Mouse (Mus musculus): ENCODE data around the gene Dlx3. TPM values are rescaled to one million over a fixed set of nuclear protein-coding genes. Genes with fewer than 3 reads are reported as not detected.

Gene Dlx3
- polyA plus RNA-seq, 1 experiment = 31.8 TPM

GRCm38 (mm10) chr11:95109000-95109399, 10.9 kb upstream of the Dlx3 start:
- no peak for TF ChIP-seq USF1 (IDR thresholded peaks at IDR 0.05; ENCODE audit: low read depth)
- no peak for TF ChIP-seq CEBPB (IDR thresholded peaks at IDR 0.05; ENCODE audit: low read depth)
- TF ChIP-seq CTCF (IDR thresholded peaks at IDR 0.05; ENCODE audit: control insufficient read depth, insufficient read depth, insufficient read length) = no peak
- no peak for TF ChIP-seq MYOG (IDR thresholded peaks at IDR 0.05; ENCODE audit: control insufficient read depth, extremely low read depth, insufficient read length)
- TF ChIP-seq FOSL1 (IDR thresholded peaks at IDR 0.05; ENCODE audit: insufficient read depth, low read length, poor library complexity, severe bottlenecking) = no peak
- TF ChIP-seq MAX (IDR thresholded peaks at IDR 0.05) = no peak
- no peak for TF ChIP-seq MYOD1 (IDR thresholded peaks at IDR 0.05; ENCODE audit: control insufficient read depth, insufficient read length, low read depth)
- Histone ChIP-seq H3K27me3 (ENCODE audit: control insufficient read depth, insufficient read depth, insufficient read length) (peaks cover under 1% of the 10 kb centered on the region), H3ac (ENCODE audit: control insufficient read depth, insufficient read length, low read depth) (no peak overlapping the region), H3K36me3 (ENCODE audit: control insufficient read depth, insufficient read depth) (no peaks in the 10 kb centered on the region), H3K4me3 (ENCODE audit: insufficient read depth, poor library complexity, severe bottlenecking) (no peak overlapping the region), H3K79me3 (ENCODE audit: low read depth) (no peaks in the 10 kb centered on the region), H3K79me2 (ENCODE audit: control insufficient read depth, insufficient read depth) (no peaks in the 10 kb centered on the region)

DNA sequence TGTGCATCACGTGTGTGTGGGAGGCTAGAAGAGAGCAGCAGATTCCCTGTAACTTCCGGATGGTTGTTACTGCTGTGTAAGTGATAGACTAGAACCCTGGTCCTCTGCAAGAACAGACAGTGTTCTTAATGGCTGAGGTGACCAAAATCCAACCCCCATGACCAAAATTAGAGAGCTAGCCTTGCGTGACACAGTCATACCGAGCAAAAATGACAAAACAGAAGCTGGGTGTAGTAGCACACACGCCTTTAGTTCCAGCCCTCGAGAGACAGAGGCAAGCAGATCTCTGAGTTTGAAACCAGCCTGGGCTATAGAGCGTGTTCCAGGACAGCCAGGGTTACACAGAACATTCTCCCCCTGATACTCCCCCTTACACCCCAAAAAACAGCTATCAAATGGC, 9.8 kb upstream of the Dlx3 start:
- H3K36me3 ChIP-seq (ENCODE audit: control insufficient read depth, insufficient read depth) = no peaks in the 10 kb centered on the region
- no peak for TF ChIP-seq CEBPB (IDR thresholded peaks at IDR 0.05; ENCODE audit: low read depth)
- TF ChIP-seq FOSL1 (IDR thresholded peaks at IDR 0.05; ENCODE audit: insufficient read depth, low read length, poor library complexity, severe bottlenecking) = no peak
- TF ChIP-seq USF1 (IDR thresholded peaks at IDR 0.05; ENCODE audit: low read depth) = no peak
- no peak for TF ChIP-seq MYOG (IDR thresholded peaks at IDR 0.05; ENCODE audit: control insufficient read depth, extremely low read depth, insufficient read length)
- TF ChIP-seq MYOD1 (IDR thresholded peaks at IDR 0.05; ENCODE audit: control insufficient read depth, insufficient read length, low read depth) = no peak
- no peak for TF ChIP-seq MAX (IDR thresholded peaks at IDR 0.05)
- no peak for TF ChIP-seq CTCF (IDR thresholded peaks at IDR 0.05; ENCODE audit: control insufficient read depth, insufficient read depth, insufficient read length)
- H3K79me3 ChIP-seq (ENCODE audit: low read depth) = no peaks in the 10 kb centered on the region
- H3K79me2 ChIP-seq (ENCODE audit: control insufficient read depth, insufficient read depth) = no peaks in the 10 kb centered on the region
- H3K4me3 ChIP-seq (ENCODE audit: insufficient read depth, poor library complexity, severe bottlenecking) = no peak overlapping the region
- no peak overlapping the region for H3ac ChIP-seq (ENCODE audit: control insufficient read depth, insufficient read length, low read depth)
- peaks cover 3% of the 10 kb centered on the region for H3K27me3 ChIP-seq (ENCODE audit: control insufficient read depth, insufficient read depth, insufficient read length)

- Histone ChIP-seq H3K4me3 (ENCODE audit: insufficient read depth, poor library complexity, severe bottlenecking) (no peak overlapping the region), H3K79me3 (ENCODE audit: low read depth) (peaks cover 14% of the 10 kb centered on the region), H3K79me2 (ENCODE audit: control insufficient read depth, insufficient read depth) (peaks cover 25% of the 10 kb centered on the region), H3ac (ENCODE audit: control insufficient read depth, insufficient read length, low read depth) (peak overlapping the region; percentile 15), H3K27me3 (ENCODE audit: control insufficient read depth, insufficient read depth, insufficient read length) (peaks cover 3% of the 10 kb centered on the region), H3K36me3 (ENCODE audit: control insufficient read depth, insufficient read depth) (peaks cover 4% of the 10 kb centered on the region)
- peak; percentile 73 for TF ChIP-seq CTCF (IDR thresholded peaks at IDR 0.05; ENCODE audit: control insufficient read depth, insufficient read depth, insufficient read length)
- no peak for TF ChIP-seq CEBPB (IDR thresholded peaks at IDR 0.05; ENCODE audit: low read depth)
These were observed 2.9 kb upstream of the Dlx3 start for GRCm38 (mm10) chr11:95117030-95117429.

- Histone ChIP-seq H3K79me3 (ENCODE audit: low read depth) (peaks cover 25% of the 10 kb centered on the region), H3K36me3 (ENCODE audit: control insufficient read depth, insufficient read depth) (peaks cover 17% of the 10 kb centered on the region), H3K4me3 (ENCODE audit: insufficient read depth, poor library complexity, severe bottlenecking) (no peak overlapping the region), H3K27me3 (ENCODE audit: control insufficient read depth, insufficient read depth, insufficient read length) (peaks cover 3% of the 10 kb centered on the region), H3ac (ENCODE audit: control insufficient read depth, insufficient read length, low read depth) (no peak overlapping the region), H3K79me2 (ENCODE audit: control insufficient read depth, insufficient read depth) (peaks cover 40% of the 10 kb centered on the region)
- TF ChIP-seq CTCF (IDR thresholded peaks at IDR 0.05; ENCODE audit: control insufficient read depth, insufficient read depth, insufficient read length) (peak; percentile 72), CEBPB (IDR thresholded peaks at IDR 0.05; ENCODE audit: low read depth) (no peak), FOSL1 (IDR thresholded peaks at IDR 0.05; ENCODE audit: insufficient read depth, low read length, poor library complexity, severe bottlenecking) (no peak), MYOD1 (IDR thresholded peaks at IDR 0.05; ENCODE audit: control insufficient read depth, insufficient read length, low read depth) (no peak)
These were observed 1.4 kb upstream of the Dlx3 start for GRCm38 (mm10) chr11:95118505-95118904.

DNA sequence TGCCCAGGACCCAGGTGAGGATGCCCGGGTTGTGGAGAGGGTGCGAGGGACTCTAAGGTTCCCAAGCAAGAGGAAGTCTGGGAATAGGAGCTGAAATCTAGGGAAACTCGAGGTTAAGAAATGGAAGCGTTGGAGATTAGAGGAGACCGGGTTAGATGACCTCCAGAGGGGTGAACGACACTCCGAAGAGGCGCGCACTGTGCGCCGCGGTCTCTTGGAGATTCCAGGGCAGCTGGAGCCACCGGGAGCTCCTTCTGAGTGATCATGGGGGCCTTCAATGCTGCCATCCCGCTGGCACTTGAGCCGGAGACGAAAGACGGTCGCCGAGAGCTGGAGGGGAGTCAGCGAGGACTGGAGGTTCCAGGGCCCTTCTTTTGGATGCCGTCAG, 708 bp downstream of the Dlx3 start:
- peaks cover 36% of the 10 kb centered on the region for H3K36me3 ChIP-seq (ENCODE audit: control insufficient read depth, insufficient read depth)
- H3K27me3 ChIP-seq (ENCODE audit: control insufficient read depth, insufficient read depth, insufficient read length) = no peaks in the 10 kb centered on the region
- peak overlapping the region; percentile 93 for H3ac ChIP-seq (ENCODE audit: control insufficient read depth, insufficient read length, low read depth)
- peaks cover 53% of the 10 kb centered on the region for H3K79me2 ChIP-seq (ENCODE audit: control insufficient read depth, insufficient read depth)
- peak overlapping the region; percentile 88 for H3K4me3 ChIP-seq (ENCODE audit: insufficient read depth, poor library complexity, severe bottlenecking)
- peaks cover 30% of the 10 kb centered on the region for H3K79me3 ChIP-seq (ENCODE audit: low read depth)
- TF ChIP-seq MYOD1 (IDR thresholded peaks at IDR 0.05; ENCODE audit: control insufficient read depth, insufficient read length, low read depth) (no peak), CTCF (IDR thresholded peaks at IDR 0.05; ENCODE audit: control insufficient read depth, insufficient read depth, insufficient read length) (no peak), FOSL1 (IDR thresholded peaks at IDR 0.05; ENCODE audit: insufficient read depth, low read length, poor library complexity, severe bottlenecking) (no peak), MAX (IDR thresholded peaks at IDR 0.05) (no peak), USF1 (IDR thresholded peaks at IDR 0.05; ENCODE audit: low read depth) (no peak), CEBPB (IDR thresholded peaks at IDR 0.05; ENCODE audit: low read depth) (no peak), MYOG (IDR thresholded peaks at IDR 0.05; ENCODE audit: control insufficient read depth, extremely low read depth, insufficient read length) (no peak)

Measured in C2C12 (cell line).